ENCODE assay signal across 15 mouse cellular contexts in the genomic region with DNA sequence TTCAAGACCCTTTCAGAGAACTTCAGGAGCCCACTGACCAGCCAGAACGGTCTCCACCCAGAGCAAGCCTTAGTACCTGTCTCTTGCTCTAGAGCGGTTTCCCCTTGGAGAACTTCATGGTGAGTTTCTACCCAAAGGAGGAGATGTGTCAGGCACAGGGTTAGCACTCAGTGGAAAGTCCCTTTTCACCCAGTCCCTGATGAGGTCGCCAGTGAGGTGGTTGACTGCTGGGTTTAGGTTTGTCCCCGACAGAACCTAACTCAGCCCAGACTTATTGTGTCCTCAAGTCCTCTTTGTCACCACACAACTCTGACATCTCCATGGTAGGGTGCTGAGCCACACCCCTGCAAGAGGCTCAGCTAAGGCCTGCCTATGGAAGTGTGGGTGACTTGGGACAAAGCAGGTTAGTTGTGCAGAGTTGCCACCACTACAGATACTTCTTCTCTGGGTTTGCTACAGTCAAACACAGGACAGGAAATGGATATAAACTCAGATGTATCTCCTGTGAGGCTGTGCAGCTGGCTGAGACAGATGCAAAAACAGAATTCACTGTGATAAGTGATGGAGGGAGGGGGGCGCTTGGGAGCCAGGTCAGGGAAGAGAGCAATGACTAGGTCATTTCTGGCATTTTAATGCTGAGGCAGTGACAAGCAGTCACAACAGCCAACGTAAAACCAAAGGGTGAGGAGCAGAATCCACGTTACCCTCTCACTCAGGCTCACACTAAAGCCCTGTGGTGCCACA. TPM values are rescaled to one million over a fixed set of nuclear protein-coding genes. Genes with fewer than 3 reads are reported as not detected.
DNase-seq lines count a peak whose midpoint lies in the region; ATAC-seq lines count a peak whose summit lies in the region.
"Had no signal": no experiment of that assay in that cellular context is flagged by ENCODE, and none has a peak within 500 bp of the region (broad histone marks: within the 10 kb centered on the region; RNA-seq: fewer than 3 reads in every experiment).

No protein-coding gene starts in this region.

- H3K4me1 ChIP-seq in forebrain, embryonic 13.5 days, result peaks cover 8% of the 10 kb centered on the region
- peaks cover 20% of the 10 kb centered on the region for H3K4me1 ChIP-seq in forebrain, embryonic 15.5 days
- peaks cover 80% of the 10 kb centered on the region for H3K4me1 ChIP-seq in megakaryocyte, embryonic 14.5 days
- peaks cover 36% of the 10 kb centered on the region for H3K4me1 ChIP-seq in liver, embryonic 13.5 days (replicated peaks)
- peaks cover 15% of the 10 kb centered on the region for H3K4me1 ChIP-seq in stomach, embryonic 15.5 days
- H3K4me1 ChIP-seq: embryonic facial prominence, embryonic 10.5 days; forebrain, embryonic 10.5 days; neural tube, embryonic 12.5 days had no signal

- no peak for ATAC-seq in forebrain, embryonic 13.5 days
- no peak for ATAC-seq in forebrain, embryonic 15.5 days (replicated peaks)
- ATAC-seq in megakaryocyte, adult 5-6 weeks (ENCODE audit: poor library complexity, severe bottlenecking), result no peak
- 0 out of 2 replicates have a peak, but pooled peaks have one; percentile 16 for ATAC-seq in liver, embryonic 13.5 days (ENCODE audit: low read depth)
- no peak for ATAC-seq in stomach, embryonic 15.5 days (ENCODE audit: insufficient read depth, low FRiP score, low read depth)

- no peaks in the 10 kb centered on the region for H3K9me3 ChIP-seq in forebrain, embryonic 13.5 days (replicated peaks)
- H3K9me3 ChIP-seq in forebrain, embryonic 15.5 days, result no peaks in the 10 kb centered on the region
- no peaks in the 10 kb centered on the region for H3K9me3 ChIP-seq in megakaryocyte, embryonic 14.5 days
- H3K9me3 ChIP-seq in liver, embryonic 13.5 days (replicated peaks), result no peaks in the 10 kb centered on the region
- H3K9me3 ChIP-seq in stomach, embryonic 15.5 days, result no peaks in the 10 kb centered on the region
- H3K9me3 ChIP-seq: embryonic facial prominence, embryonic 10.5 days; forebrain, embryonic 10.5 days; intestine, embryonic 15.5 days; neural tube, embryonic 12.5 days had no signal

- no peaks in the 10 kb centered on the region for H3K27me3 ChIP-seq in forebrain, embryonic 13.5 days
- no peaks in the 10 kb centered on the region for H3K27me3 ChIP-seq in forebrain, embryonic 15.5 days
- no peaks in the 10 kb centered on the region for H3K27me3 ChIP-seq in megakaryocyte, embryonic 14.5 days (replicated peaks)
- no peaks in the 10 kb centered on the region for H3K27me3 ChIP-seq in liver, embryonic 13.5 days
- H3K27me3 ChIP-seq in stomach, embryonic 15.5 days (replicated peaks), result no peaks in the 10 kb centered on the region
- H3K27me3 ChIP-seq: intestine, embryonic 15.5 days; neural tube, embryonic 12.5 days had no signal

- H3K36me3 ChIP-seq in forebrain, embryonic 13.5 days (ENCODE audit: poor library complexity, severe bottlenecking), result no peaks in the 10 kb centered on the region
- H3K36me3 ChIP-seq in forebrain, embryonic 15.5 days, result no peaks in the 10 kb centered on the region
- H3K36me3 ChIP-seq in megakaryocyte, embryonic 14.5 days (replicated peaks; ENCODE audit: low read length), result no peaks in the 10 kb centered on the region
- no peaks in the 10 kb centered on the region for H3K36me3 ChIP-seq in liver, embryonic 13.5 days
- H3K36me3 ChIP-seq in stomach, embryonic 15.5 days, result no peaks in the 10 kb centered on the region
- H3K36me3 ChIP-seq: embryonic facial prominence, embryonic 10.5 days; forebrain, embryonic 10.5 days; intestine, embryonic 15.5 days; neural tube, embryonic 12.5 days had no signal

- 81% methylated on average over 7 of the region's 7 CpGs for WGBS in forebrain, embryonic 13.5 days
- WGBS in forebrain, embryonic 15.5 days, result 62% methylated on average over 7 of the region's 7 CpGs
- 34% methylated on average over 7 of the region's 7 CpGs for WGBS in liver, embryonic 13.5 days (ENCODE audit: insufficient replicate concordance)
- WGBS in stomach, embryonic 15.5 days, result 62% methylated on average over 7 of the region's 7 CpGs

- no peak overlapping the region for H3K4me3 ChIP-seq in forebrain, embryonic 13.5 days
- H3K4me3 ChIP-seq in forebrain, embryonic 15.5 days, result no peak overlapping the region
- H3K4me3 ChIP-seq in megakaryocyte, embryonic 14.5 days (replicated peaks), result peak overlapping the region; percentile 85
- no peak overlapping the region for H3K4me3 ChIP-seq in liver, embryonic 13.5 days (replicated peaks)
- H3K4me3 ChIP-seq in stomach, embryonic 15.5 days (replicated peaks), result no peak overlapping the region
- H3K4me3 ChIP-seq: embryonic facial prominence, embryonic 10.5 days; forebrain, embryonic 10.5 days; intestine, embryonic 15.5 days; neural tube, embryonic 12.5 days had no signal

- DNase-seq in liver, embryonic 13.5 days, result no peak
- no peak for DNase-seq in kidney, adult 8-10 months
- no peak for DNase-seq in layer of hippocampus, postnatal 14 days (ENCODE audit: low spot score in 2 of 2)
- DNase-seq: cerebellum, adult 9-11 months had no signal

- no peak overlapping the region for H3K27ac ChIP-seq in forebrain, embryonic 13.5 days
- H3K27ac ChIP-seq in forebrain, embryonic 15.5 days (replicated peaks), result no peak overlapping the region
- peak overlapping the region; percentile 79 for H3K27ac ChIP-seq in liver, embryonic 13.5 days
- peak overlapping the region; percentile 83; the same call in 1 of the 2 replicates for H3K27ac ChIP-seq in stomach, embryonic 15.5 days
- H3K27ac ChIP-seq: embryonic facial prominence, embryonic 10.5 days; forebrain, embryonic 10.5 days; neural tube, embryonic 12.5 days had no signal

- 0 out of 2 replicates have a peak overlapping the region, but pooled peaks have one; percentile 2 for H3K9ac ChIP-seq in forebrain, embryonic 13.5 days
- no peak overlapping the region for H3K9ac ChIP-seq in forebrain, embryonic 15.5 days (replicated peaks)
- peak overlapping the region; percentile 19; the same call in 1 of the 2 replicates for H3K9ac ChIP-seq in liver, embryonic 13.5 days
- no peak overlapping the region for H3K9ac ChIP-seq in stomach, embryonic 15.5 days
- H3K9ac ChIP-seq: intestine, embryonic 15.5 days; neural tube, embryonic 12.5 days had no signal

- H3K4me2 ChIP-seq in forebrain, embryonic 13.5 days, result no peak overlapping the region
- no peak overlapping the region for H3K4me2 ChIP-seq in forebrain, embryonic 15.5 days (replicated peaks)
- no peak overlapping the region for H3K4me2 ChIP-seq in liver, embryonic 13.5 days
- H3K4me2 ChIP-seq in stomach, embryonic 15.5 days, result peak overlapping the region; percentile 35
- H3K4me2 ChIP-seq: intestine, embryonic 15.5 days; midbrain, embryonic 11.5 days; neural tube, embryonic 12.5 days had no signal

RNA-seq across cellular contexts. Expression of gene Adgrg1, which starts 20.8 kb away (rescaled TPM):
- 156 and 178 TPM in 2 replicates for polyA plus RNA-seq in forebrain, embryonic 13.5 days (2015; fragmentation: Nextera tagmentation; extraction: Ambion mirVana)
- polyA plus RNA-seq in forebrain, embryonic 15.5 days (2015; fragmentation: Nextera tagmentation; extraction: Ambion mirVana), result 135 and 140 TPM in 2 replicates
- 388 and 1,147 TPM in 2 replicates for polyA plus RNA-seq in megakaryocyte, embryonic 14.5 days (2012; ENCODE audit: insufficient read depth, low replicate concordance)
- 7.3 and 7.8 TPM in 2 replicates for total RNA-seq in megakaryocyte, adult 5-6 weeks (2015)
- total RNA-seq in megakaryocyte, adult 5-6 weeks (2017), result 2.8 and 14.0 TPM in 2 replicates
- polyA plus RNA-seq in liver, embryonic 13.5 days (2015; fragmentation: Nextera tagmentation; extraction: Ambion mirVana), result 42.7 and 55.6 TPM in 2 replicates
- 42.7 and 47.9 TPM in 2 replicates for polyA plus RNA-seq in stomach, embryonic 15.5 days (2015; fragmentation: Nextera tagmentation; extraction: Ambion mirVana)
- total RNA-seq in layer of hippocampus, postnatal 14 days (2021), result 100 to 1,000 TPM; 113 to 146 TPM

RNA-seq across cellular contexts. Expression of gene Adgrg5, which starts 30.3 kb away (rescaled TPM):
- 0.19 TPM in 1 of 2 replicates, not detected in the other for polyA plus RNA-seq in forebrain, embryonic 13.5 days (2015; fragmentation: Nextera tagmentation; extraction: Ambion mirVana)
- 0.27 TPM in 1 of 2 replicates, not detected in the other for polyA plus RNA-seq in forebrain, embryonic 15.5 days (2015; fragmentation: Nextera tagmentation; extraction: Ambion mirVana)
- polyA plus RNA-seq in megakaryocyte, embryonic 14.5 days (2012; ENCODE audit: insufficient read depth, low replicate concordance), result 1.2 and 1.8 TPM in 2 replicates
- 0.58 and 2.4 TPM in 2 replicates for total RNA-seq in megakaryocyte, adult 5-6 weeks (2015)
- total RNA-seq in megakaryocyte, adult 5-6 weeks (2017), result 0.45 and 1.2 TPM in 2 replicates
- 0.43 and 0.52 TPM in 2 replicates for polyA plus RNA-seq in liver, embryonic 13.5 days (2015; fragmentation: Nextera tagmentation; extraction: Ambion mirVana)
- 0.59 and 0.65 TPM in 2 replicates for polyA plus RNA-seq in stomach, embryonic 15.5 days (2015; fragmentation: Nextera tagmentation; extraction: Ambion mirVana)
- total RNA-seq in layer of hippocampus, postnatal 14 days (2021), result not detected
- polyA plus RNA-seq: limb, embryonic 11.5 days had no signal

RNA-seq across cellular contexts. Expression of gene Ccdc102a, which starts 35.9 kb away (rescaled TPM):
- polyA plus RNA-seq in forebrain, embryonic 13.5 days (2015; fragmentation: Nextera tagmentation; extraction: Ambion mirVana), result 5.6 TPM in 2 replicates
- 5.4 and 5.6 TPM in 2 replicates for polyA plus RNA-seq in forebrain, embryonic 15.5 days (2015; fragmentation: Nextera tagmentation; extraction: Ambion mirVana)
- 0.73 and 1.4 TPM in 2 replicates for polyA plus RNA-seq in megakaryocyte, embryonic 14.5 days (2012; ENCODE audit: insufficient read depth, low replicate concordance)
- total RNA-seq in megakaryocyte, adult 5-6 weeks (2015), result 1.8 and 3.3 TPM in 2 replicates
- 9.1 and 10.7 TPM in 2 replicates for total RNA-seq in megakaryocyte, adult 5-6 weeks (2017)
- polyA plus RNA-seq in liver, embryonic 13.5 days (2015; fragmentation: Nextera tagmentation; extraction: Ambion mirVana), result 3.5 TPM in 2 replicates
- polyA plus RNA-seq in stomach, embryonic 15.5 days (2015; fragmentation: Nextera tagmentation; extraction: Ambion mirVana), result 25.8 and 26.5 TPM in 2 replicates
- total RNA-seq in layer of hippocampus, postnatal 14 days (2021), result 1 to 10 TPM; 2.7 to 3.8 TPM

Comparison
In these comparisons a context has a peak if more than half of its experiments do, and no peak if none do; other contexts are left out.
1. H3K9ac ChIP-seq: peak in forebrain, embryonic 13.5 days (single experiment) and liver, embryonic 13.5 days (single experiment); none in forebrain, embryonic 15.5 days (single experiment) and stomach, embryonic 15.5 days (single experiment).
2. H3K27ac ChIP-seq: peak in liver, embryonic 13.5 days (single experiment) and stomach, embryonic 15.5 days (single experiment); none in forebrain, embryonic 13.5 days (single experiment) and forebrain, embryonic 15.5 days (single experiment).